Mouse (Mus musculus): Measurements from ENCODE around the gene Pcbd2. TPM values are rescaled to one million over a fixed set of nuclear protein-coding genes. Genes with fewer than 3 reads are reported as not detected.
"Not testable (repeated sequence)": the region's sequence is repeated elsewhere in the genome, so short reads cannot be mapped to it uniquely, and the experiment has no call there.

Gene Pcbd2
- 47.4 and 48.2 TPM in 2 replicates for total RNA-seq (2014; fragmentation: Nextera tagmentation)
- 6.9 and 30.3 TPM in 2 replicates for total RNA-seq (2017)

DNA sequence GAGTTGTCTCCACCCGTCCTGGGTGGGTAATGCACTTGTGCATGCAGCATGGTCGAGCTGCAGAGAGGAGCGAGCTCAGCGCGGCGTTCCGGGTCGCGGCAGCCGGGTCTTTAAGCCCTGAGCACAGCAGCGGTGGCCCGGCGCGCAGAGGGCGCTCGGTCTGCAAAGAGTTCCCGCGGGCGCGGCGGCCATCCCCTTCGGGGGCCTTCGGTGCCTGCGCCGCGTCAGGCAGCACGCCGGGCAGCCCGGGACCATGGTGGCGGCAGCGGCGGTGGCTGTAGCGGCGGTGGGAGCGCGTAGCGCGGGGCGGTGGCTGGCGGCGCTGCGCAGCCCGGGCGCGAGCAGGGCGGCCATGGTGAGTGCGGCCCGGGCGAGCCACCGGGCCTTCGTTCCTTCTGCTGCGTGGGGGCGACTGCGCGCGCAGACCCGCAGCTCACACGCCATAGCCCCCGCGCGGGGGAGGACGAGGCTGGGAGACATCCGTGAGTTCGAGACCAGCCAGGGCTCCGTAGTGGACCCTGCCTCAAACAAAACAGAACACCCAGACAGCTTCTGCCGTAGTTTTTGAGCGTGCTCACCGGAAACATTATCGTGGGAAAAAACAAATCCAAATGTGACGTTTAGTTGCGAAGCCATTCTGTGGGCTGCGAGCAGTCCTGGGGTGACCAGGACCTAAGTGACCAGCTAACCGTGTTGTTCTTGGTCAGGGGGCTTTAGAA is at the start of gene Pcbd2:
Gene Pcbd2 (plus strand): TSS at position 249 of the 719 bp plus-strand sequence.
- peak; percentile 87 for ATAC-seq (replicated peaks; ENCODE audit: poor library complexity, severe bottlenecking)

DNA sequence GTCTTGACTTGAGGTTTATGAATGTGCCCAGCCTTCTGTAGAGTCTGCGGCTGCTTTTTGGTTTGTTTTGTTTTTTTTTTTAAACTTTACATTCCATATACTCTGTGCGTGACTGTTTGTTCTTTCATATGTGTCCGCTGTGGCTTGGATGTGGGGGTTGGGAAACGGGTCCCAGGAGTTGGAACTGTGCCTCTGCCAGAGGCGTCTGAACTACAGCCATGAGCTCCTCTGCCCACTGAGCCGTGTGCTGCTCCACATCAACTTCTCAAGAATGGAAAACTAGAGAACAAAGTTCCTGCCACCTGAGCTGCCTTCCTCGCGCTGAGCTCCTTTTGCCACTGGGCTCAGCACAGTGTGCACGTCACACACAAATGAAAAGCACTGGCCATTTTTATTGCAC is 45.0 kb upstream of the Pcbd2 start:
- ATAC-seq (replicated peaks; ENCODE audit: poor library complexity, severe bottlenecking): no peak

DNA sequence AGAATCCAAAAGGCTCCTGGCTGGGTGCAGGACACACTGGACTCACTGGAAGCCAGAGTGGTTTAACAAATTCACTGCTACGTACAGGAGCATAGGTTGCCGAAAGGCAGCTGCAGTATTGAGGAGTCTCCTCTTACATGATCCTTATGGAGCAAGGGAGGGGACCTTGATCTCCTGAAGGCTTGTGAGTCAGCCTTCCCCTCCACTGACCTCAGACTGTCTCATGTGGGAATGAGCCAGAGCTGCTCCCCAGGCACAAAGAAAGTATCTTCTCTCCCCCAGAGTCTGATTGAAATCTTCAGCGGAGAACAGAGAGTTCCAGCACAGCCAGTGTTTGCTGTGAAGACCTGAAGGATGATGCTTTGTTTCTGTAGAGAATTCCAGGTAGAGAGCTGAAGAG is 43.6 kb upstream of the Pcbd2 start:
- ATAC-seq (replicated peaks; ENCODE audit: poor library complexity, severe bottlenecking): no peak

DNA sequence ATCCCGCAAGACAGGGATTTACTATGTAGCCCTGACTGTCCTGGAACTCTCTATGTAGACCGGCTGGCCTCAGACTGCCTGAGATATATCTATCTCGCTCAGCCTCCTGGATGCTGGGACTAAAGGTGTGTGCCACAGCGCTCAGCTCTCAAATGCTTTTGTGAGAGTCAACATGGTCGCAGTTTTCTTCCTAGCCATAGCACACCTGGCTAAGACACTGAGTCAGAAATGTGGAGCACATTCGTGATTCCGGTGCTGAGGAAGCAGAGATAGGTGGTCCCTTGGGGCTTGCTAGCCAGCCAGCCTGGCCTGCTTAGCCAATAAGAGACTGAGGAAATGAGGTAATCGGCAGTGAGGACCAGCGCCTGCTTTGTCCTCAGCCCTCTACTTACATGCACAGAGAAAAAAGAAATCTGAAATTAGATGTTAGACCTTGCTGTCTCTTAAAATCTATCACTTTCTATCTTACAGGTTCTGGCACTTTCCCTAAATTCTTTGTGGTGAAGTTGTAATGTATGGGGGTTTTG is 41.0 kb upstream of the Pcbd2 start:
- no peak for ATAC-seq (replicated peaks; ENCODE audit: poor library complexity, severe bottlenecking)

DNA sequence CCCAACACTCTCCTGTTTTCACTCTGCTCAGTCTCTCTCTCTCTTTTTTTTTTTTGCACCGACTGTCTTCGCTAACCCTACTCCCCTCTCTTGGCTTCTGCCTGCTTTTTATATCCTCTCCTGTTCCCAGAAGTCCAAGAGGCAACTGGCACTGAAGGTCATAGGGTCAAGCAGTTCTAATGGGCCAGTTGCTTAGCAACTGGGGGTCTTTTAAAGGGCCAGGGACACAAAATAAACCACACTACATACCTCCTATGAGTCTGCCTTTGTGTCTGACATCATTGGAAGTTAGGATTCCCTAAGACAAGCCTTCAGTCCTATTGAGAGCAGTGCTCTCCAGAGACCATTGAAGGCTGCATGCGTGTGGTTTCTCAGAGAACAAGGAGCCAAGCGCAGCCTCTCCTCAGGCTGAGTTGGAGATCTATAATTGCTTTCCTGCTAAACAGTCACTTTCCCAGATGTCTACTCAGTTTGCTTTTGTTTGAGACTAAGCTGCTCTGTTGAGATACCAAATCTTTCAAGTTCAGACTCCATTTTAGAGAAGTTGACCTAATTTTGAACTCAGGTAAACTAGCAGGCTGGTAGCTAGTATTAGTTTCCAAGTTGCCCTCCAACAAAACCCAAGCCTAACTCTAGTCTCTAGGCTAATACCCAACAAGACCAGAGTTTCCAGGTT is 39.1 kb upstream of the Pcbd2 start:
- ATAC-seq (replicated peaks; ENCODE audit: poor library complexity, severe bottlenecking): no peak

DNA sequence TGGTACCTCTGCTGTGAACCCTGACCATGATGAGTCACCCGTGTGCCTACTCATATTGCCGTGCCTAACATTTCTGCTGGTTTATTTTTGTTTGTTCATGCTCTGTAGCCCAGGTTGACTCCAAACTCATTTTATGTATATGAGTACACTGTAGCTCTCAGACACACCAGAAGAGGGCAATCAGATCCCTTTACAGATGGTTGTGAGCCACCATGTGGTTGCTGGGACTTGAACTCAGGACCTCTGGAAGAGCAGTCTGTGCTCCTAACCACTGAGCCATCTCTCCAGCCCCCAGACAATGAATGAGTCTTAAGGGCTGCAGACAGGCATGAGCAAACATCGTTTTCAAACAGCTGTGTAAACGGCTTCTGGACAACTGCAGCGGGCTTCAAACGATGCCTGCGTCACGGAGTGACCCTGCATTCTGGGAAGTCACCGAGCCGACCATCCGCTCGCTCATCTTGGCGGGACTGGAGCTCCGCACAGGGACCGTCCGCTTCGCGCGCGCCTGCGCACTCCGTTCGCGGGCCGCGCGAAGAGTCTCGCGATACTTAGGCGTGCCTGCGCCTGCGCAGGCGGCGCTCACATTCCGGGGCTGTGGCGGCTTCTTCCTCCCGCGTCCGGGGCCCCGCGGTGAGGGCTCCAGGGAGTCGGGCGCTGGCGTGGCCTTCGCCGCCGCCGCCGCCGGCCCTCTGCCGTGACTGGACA is 34.5 kb upstream of the Pcbd2 start, which contains the start of gene B230219D22Rik:
Gene B230219D22Rik (plus strand): TSS at position 590 of the 708 bp plus-strand sequence.
- ATAC-seq (replicated peaks; ENCODE audit: poor library complexity, severe bottlenecking): peak; percentile 96

DNA sequence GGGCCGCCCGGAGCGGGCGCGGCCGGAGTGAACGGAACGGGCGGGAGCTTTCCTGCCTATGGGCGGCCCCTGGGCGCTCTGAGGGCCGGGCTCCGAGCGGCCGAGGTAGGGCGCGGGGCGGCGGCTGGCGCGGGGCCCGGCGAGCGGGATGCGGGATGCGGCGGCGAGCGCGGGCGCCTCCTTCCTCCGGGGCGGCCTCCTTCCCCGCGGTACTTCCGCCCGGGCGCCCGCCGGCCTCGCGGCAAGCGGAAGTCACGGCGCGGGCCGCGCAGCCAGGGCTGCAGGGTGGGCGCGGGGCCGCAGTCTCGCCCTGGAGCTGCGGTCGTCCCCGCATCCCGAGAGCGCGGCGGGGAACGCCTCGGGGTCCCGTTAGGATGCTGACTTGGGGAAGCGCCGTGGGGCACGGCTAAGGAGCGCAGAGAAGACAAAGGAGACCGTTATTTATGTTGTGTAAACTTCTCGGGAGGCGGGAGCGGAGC is 33.9 kb upstream of the Pcbd2 start:
- ATAC-seq (replicated peaks; ENCODE audit: poor library complexity, severe bottlenecking): peak; percentile 31

DNA sequence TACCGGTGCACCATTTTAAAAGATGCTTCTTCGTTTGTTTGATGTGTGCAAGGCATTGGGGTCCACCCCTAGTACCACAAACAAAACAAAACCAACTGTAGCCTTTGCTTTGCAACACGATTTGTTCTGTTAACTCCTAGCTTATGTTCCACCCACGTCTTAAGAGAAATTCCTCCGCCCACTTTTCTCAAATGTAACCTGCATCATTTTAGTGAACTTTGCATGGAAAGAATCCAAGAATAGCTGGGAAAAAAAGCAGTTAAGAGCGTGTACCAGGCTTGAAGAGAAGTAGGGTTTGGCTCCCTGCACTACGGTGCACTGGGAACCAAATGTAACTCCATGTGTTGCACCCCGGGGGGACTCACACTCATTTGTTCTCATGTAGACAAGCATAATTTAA is 33.1 kb upstream of the Pcbd2 start:
- no peak for ATAC-seq (replicated peaks; ENCODE audit: poor library complexity, severe bottlenecking)

DNA sequence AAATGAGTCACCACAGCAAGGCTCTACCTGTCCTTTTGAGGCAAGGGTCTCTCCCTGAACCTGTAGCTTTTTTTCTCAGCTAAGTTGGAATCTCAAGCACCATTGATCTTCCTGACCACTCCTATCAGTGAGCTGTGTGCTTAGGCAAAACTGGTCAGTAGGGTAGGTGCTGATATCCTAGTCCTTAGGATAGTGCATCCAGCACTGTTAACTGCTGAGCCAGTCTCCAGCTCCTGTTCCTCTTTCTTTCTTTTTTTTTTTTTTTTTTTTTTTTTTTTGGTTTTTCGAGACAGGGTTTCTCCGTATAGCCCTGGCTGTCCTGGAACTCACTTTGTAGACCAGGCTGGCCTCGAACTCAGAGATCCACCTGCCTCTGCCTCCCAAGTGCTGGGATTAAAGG is 31.2 kb upstream of the Pcbd2 start:
- not testable (repeated sequence) for ATAC-seq (replicated peaks; ENCODE audit: poor library complexity, severe bottlenecking)

DNA sequence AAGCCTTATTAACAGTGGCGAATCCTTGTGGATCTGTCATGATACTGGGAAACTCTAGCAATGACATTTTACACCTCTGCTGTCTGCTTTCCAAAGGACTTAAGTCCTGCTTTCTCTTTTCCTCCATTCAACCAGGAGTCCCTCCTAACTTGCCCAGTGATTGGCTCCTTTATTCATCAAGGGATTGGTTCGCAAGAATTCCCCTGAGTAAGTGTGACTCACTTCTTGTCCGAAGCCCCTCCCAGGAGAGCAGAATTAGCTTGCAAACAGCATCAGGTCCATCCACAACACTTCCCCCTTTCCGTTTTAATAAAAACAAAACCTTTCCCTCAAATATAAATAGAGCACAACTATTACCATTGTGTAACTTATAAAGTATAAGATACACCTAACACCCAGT is 22.9 kb upstream of the Pcbd2 start:
- no peak for ATAC-seq (replicated peaks; ENCODE audit: poor library complexity, severe bottlenecking)

DNA sequence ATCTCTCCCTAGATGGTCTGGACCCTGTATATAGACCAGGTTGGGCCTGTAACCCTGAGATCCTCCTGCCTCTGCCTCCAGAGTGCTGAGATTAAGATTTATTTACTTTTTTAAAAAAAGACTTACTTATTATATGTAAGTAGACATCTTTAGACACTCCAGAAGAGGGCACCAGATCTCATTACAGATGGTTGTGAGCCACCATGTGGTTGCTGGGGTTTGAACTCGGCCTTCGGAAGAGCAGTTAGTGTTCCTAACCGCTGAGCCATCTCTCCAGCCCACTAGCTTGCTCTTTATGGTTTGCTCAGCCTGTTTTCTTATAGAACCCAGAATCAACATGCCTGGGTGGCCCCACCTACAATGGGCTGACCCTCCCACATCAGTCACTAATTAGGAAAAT is 14.3 kb upstream of the Pcbd2 start:
- ATAC-seq (replicated peaks; ENCODE audit: poor library complexity, severe bottlenecking): no peak

DNA sequence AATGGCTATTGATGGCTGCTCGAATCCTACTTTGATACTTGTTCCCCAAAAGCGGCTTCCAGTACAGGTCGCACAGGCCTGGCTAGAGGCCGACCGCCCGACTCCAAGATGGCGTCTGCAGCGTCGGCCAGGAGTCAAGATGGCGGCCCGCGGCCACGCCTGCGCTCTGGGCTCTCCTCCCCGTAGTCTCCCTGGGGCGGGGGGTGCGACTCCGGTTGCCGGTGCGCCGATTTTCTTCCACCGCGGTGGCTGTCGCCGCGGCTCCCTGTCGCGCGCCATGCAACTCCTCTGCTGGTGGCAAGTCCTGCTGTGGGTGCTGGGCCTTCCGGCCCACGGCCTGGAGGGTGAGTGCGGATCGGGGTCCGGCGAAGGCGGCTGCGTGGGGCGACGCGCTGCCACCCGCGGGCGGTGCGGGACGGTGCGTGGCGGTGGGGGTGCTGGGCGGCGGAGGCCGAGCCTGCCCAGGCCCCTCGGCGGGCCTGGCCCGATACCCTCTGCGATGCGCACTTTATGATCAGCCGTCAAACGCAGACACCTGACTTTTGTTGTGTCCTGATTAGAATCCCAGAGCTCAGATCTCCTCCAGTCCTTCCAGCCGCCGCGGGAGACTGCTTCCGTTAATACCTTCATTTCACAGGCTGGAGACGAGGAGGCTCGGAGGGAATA is 12.5 kb upstream of the Pcbd2 start, which contains the start of gene Txndc15:
Gene Txndc15 (plus strand): TSS at position 150 of the 666 bp plus-strand sequence.
- peak; percentile 95 for ATAC-seq (replicated peaks; ENCODE audit: poor library complexity, severe bottlenecking)

DNA sequence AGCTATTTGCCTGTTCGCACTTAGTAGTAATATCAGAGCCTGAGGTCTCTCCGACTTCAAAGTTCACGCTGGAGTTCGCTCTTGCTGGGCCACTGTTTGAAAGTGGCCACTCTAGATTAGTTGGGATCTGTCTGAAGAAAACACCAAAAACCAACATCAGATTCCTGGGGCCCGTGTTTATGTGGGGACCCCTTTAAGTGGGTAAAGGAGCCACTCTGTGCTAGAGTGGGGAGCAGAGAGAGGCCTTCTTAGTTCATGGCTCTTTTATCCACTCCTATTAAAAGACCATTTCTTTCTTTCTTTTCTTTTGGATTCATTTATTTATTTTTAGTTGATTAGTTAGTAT is 12.0 kb upstream of the Pcbd2 start:
- no peak for ATAC-seq (replicated peaks; ENCODE audit: poor library complexity, severe bottlenecking)

DNA sequence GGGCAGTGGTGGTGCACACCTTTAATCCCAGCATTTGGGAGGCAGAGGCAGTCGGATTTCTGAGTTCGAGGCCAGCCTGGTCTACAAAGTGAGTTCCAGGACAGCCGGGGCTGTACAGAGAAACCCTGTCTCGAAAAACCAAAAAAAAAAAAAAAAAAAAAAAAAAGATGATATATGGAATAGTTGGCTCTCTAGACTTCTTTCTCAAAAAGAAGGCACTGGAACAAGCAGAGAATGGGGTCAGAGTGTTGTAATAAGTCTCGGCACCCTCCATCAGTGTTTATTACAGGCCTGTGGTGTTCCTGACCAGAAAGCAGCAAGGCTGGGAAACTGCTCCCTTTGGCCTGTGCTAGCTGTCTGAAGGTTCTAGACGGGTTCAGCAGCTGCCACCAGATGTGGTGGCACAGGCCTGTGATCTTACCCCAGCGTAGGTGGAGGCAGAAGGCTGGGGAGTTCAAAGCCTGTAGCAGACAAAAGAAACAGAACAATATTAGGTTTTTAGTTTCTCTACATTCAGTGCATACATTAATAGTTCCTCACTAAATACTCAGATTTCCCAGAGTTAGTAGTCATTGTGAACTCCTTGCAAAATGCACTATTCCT is 11.2 kb upstream of the Pcbd2 start:
- no peak for ATAC-seq (replicated peaks; ENCODE audit: poor library complexity, severe bottlenecking)

DNA sequence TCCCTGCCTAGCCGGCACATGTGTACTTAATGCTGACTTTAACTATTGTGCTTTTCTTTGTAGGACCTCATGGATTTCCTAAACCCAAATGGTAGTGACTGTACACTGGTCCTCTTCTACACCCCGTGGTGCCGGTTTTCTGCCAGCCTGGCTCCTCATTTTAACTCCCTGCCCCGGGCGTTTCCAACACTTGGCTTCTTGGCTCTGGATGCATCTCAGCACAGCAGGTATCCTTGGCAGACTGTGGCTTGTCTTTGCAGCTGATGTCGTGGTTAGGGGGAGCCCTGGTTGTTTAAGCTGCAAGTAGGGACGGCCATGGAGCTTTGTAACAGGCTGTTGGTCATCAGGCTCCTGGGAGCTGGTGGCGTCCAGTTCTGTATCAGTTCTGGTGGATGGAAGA is 5.7 kb upstream of the Pcbd2 start:
- ATAC-seq (replicated peaks; ENCODE audit: poor library complexity, severe bottlenecking): no peak

DNA sequence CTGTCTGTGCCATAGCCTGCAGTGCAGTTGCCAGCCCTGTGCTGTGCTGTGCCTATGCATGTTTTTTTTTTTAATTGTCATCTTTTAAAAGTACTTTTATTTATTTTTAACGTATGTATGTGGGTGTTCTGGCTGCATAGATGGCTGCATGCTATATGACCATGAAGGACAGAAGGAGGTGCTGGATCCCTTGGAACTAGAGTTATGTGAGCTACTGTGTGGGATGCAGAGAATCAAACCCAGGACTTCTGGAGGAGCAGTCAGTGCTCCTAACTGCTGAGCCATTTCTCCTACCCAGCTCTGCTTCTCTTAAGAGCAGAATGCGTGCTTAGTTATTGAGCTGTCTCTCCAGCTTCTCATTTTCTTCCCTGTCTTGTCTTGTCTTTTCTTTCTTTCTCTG is 5.2 kb upstream of the Pcbd2 start:
- no peak for ATAC-seq (replicated peaks; ENCODE audit: poor library complexity, severe bottlenecking)

DNA sequence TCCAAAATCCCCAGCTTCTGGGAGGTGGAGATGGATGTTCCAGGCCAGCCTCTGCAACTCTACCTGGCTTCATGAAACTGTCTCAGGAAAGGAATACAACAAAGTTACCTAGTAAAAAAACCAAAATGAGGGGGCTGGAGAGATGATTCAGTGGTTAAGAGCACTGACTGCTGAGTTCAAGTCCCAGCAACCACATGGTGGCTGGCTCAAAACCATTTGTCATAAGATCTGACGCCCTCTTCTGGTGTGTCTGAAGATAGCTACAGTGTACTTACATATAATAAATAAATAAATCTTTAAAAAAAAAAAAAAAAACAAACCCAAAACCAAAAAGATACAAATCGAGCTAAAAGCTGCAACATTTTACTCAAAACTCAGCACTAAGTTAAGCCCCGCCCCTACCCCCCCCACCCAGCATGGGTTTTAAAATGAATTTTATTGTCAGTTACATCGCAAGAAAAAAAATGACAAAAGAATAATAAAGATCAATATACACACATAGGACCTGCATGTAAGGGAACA is 509 bp upstream of the Pcbd2 start:
- ATAC-seq (replicated peaks; ENCODE audit: poor library complexity, severe bottlenecking): no peak

DNA sequence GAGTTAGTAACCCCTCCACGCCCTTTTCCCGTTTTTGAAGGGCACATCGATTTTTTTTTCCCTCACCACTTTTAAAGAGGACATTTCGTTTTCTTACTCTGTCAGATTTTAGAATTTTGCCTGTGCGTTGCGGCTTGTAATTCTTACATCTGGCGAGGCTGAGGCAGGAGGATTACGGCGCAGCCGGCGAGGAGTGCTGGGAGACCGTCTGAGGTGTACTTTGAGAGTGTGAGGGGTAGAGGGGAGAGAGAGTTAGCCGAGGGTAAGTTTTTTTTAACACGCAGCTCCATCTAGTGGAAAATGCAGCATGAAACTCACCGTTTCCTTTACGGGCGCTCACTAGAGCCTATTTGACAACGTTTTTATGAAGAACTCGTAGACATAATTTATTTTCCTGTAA is 671 bp downstream of the Pcbd2 start:
- peak; percentile 78 for ATAC-seq (replicated peaks; ENCODE audit: poor library complexity, severe bottlenecking)

DNA sequence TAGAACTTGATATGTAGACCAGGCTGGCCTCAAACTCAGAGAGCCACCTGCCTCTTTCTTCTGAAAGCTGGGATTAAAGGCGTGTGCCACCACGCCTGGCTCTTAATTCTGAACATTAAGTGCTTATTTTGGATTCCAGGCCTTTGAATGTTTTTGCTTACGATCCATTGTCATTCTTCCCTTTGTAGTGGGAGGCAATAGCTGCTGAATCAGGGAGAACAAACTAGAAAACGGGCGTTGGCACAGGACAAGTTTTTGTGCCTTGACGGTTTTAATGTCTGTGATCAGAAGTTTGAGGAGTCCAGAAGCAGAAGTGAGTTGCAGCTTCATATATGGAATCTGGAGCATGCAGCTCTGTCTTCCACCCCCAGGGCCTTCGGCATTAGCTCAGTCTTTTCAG is 3.5 kb downstream of the Pcbd2 start:
- no peak for ATAC-seq (replicated peaks; ENCODE audit: poor library complexity, severe bottlenecking)

DNA sequence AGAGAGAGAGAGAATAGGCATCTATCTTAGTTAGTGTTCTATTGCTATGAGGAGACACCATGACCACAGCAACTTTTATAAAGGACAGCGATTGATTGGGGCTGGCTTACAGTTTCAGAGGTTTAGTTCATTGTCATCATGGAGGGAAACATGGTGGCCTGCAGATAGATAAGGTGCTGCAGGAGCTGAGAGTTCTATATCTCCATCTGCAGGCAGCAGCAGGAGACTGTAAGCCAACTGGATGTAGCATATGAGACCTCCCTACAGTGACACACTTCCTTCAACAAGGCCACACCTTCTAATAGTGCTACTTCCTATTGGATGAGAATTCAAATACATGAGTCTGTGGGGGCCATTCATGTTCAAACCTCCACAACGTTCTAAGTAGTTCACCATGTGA is 5.0 kb downstream of the Pcbd2 start:
- 0 out of 2 replicates have a peak, but pooled peaks have one; percentile 17 for ATAC-seq (replicated peaks; ENCODE audit: poor library complexity, severe bottlenecking)

Measured in granulocyte monocyte progenitor cell, adult 5-6 weeks (primary cell).